Mouse (Mus musculus): ENCODE measurements around the gene Olfr972.
"Not testable (repeated sequence)": the region's sequence is repeated elsewhere in the genome, so short reads cannot be mapped to it uniquely, and the experiment has no call there.

Gene Olfr972

GRCm38 (mm10) chr9:39866122-39866521 is at the start of gene Olfr972:
Olfr972 (plus strand) TSS chr9:39866422.
- DNase-seq (ENCODE audit: low spot score in 2 of 2), result no peak

DNA sequence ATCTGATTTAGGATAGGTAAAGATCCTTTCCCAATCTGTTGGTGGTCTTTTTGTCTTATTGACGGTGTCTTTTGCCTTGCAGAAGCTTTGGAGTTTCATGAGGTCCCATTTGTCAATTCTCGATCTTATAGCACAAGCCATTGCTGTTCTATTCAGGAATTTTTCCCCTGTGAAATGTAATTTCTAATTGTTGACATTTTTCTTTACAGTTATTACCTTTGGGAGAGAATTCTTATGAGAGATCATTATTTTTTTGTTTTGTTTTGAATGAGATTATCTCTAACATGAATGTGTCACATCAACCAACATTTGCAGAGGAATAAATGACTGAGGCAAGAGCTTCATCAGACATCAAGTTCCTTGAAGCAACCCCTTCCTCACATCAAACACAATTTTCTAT is 29.6 kb upstream of the Olfr972 start, which contains the start of gene Olfr971:
TSS of gene Olfr971 (plus strand) at position 301 of the 400 bp plus-strand sequence.
- DNase-seq (ENCODE audit: low spot score in 2 of 2), result not testable (repeated sequence)

DNA sequence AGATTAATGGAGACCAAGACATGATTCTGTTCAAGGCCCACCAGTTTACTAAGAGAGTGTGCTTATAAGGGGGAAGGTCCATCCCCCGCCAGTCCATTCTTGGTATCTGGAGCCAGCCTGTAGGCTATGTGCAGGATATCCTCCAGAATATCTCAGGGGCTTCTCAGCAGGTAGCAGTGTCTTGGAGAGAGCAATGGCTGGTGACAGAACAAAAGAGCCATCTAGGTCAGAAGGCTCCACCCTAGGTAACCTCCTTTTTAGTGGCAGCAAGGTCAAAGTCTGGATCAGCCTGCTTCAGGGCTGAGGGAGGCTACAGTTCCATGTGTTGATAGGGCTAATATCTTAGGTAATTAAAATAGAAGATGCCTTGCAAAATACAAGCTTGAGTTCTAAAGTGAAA is 5.8 kb downstream of the Olfr972 start:
- not testable (repeated sequence) for DNase-seq (ENCODE audit: low spot score in 2 of 2)

GRCm38 (mm10) chr9:39877541-39878396 is 11.5 kb downstream of the Olfr972 start:
- DNase-seq (ENCODE audit: low spot score in 2 of 2), result not testable (repeated sequence)

DNA sequence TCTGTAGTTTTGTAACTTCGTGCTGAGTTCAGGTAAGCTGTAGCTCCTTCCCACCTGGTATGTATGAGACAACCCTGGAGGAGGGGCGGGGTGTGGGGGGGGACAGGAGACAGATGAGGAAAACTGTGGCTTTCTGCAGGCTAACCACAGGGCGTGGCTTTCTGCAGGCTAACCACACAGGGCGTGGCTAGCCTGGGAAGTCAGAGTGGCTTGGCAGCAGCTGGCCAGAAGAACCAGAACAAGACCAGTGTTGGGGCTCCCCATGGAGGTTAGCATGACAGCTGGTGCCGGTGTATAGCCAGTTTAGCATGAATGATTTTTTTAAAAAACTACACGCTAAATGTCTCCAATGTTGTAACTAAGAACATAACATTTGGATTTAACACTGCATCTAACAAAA is 38.9 kb downstream of the Olfr972 start:
- DNase-seq (ENCODE audit: low spot score in 2 of 2), result no peak

DNA sequence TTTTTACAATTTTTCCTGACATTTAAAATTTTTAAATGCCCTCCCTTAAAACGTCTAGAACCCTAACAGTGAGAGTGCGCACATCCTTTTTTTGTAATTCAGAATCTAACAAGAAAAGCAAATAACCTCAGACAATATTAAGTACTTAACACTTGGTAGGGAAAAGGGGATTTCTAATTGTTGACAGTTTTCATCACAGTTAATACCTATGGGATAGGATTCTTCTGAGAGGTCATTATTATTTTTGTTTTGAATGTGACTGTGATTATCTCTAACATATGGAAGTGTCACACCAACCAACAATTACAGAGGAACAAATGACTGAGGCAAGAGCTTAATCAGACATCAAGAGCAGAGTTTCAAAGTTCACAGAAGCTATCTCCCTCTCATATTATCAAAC is 40.8 kb downstream of the Olfr972 start, which contains the start of gene Olfr229:
TSS of gene Olfr229 (plus strand) at position 301 of the 400 bp plus-strand sequence.
- DNase-seq (ENCODE audit: low spot score in 2 of 2), result no peak

DNA sequence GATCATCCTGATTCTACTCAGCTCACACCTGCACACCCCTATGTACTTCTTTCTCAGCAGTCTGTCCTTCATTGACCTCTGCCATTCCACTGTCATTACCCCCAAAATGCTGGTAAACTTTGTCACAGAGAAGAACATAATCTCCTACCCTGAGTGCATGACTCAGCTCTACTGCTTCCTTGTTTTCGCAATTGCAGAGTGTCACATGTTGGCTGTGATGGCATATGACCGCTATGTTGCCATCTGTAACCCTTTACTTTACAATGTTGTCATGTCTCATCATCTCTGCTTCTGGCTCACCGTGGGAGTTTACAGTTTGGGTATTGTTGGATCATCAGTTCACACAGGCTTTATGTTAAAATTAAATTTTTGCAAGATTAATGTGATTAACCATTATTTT is 43.7 kb downstream of the Olfr972 start:
- DNase-seq (ENCODE audit: low spot score in 2 of 2), result no peak
